Comparison of ENCODE assay signal across 14 mouse cellular contexts in the genomic region with DNA sequence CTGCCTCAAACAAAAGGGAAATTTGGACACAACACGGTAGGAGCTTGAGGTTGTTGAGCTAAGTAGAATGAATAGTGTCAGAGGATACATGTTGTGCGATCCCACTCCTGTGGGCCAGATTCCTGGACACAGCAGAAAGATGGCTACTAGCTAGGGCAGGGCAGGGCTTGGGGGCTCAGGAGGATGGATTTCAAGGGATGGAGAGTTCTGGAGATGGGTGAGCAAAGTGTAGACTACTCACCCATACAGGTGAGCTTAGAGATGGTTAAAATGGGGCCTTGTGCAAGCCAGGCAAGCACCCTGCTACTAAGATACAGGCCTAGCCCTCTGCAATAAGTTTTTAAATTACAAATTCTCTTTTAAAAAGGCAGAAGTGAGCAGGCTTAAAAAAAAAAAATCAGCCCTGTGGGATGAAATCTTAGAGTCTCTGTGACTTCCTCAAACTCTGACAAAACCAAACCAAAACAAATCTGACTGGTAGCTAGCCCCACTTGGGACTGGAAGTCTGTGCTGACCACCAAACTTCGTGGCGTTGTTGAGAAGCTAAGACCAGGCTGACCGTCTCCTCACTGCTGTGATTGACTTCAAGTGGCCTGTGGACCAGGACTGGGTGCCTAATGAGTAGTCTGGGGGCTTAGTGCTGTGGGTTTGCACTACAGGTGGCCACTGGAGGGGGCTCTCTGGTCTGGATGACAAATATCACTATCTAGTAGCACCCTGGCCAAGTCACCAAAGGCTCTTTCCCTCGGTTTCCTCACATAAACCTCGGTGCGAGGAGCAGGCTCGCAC. TPM values are rescaled to one million over a fixed set of nuclear protein-coding genes. Genes with fewer than 3 reads are reported as not detected.
DNase-seq lines count a peak whose midpoint lies in the region; ATAC-seq and TF ChIP-seq lines count a peak whose summit lies in the region.
"Had no signal": no experiment of that assay in that cellular context is flagged by ENCODE, and none has a peak within 500 bp of the region (broad histone marks: within the 10 kb centered on the region; RNA-seq: fewer than 3 reads in every experiment).

No protein-coding gene starts in this region.

- H3K27ac ChIP-seq in thymus, adult 2 months (ENCODE audit: control insufficient read depth, insufficient read depth, low read length) = peak overlapping the region; percentile 77
- H3K27ac ChIP-seq: heart, embryonic 13.5 days; hindbrain, embryonic 13.5 days; midbrain, embryonic 12.5 days had no signal

- TF ChIP-seq CTCF in thymus, adult 2 months (IDR thresholded peaks at IDR 0.05; ENCODE audit: borderline replicate concordance, control insufficient read depth, extremely low read depth, insufficient read depth, low read length, poor library complexity) = 0 out of 2 replicates have a peak, but pooled peaks have one; percentile 19

- no peak for ATAC-seq in CD4-positive, CD25-positive, alpha-beta regulatory T cell, adult 4 months
- ATAC-seq: Patski had no signal

- 64% methylated on average over 9 of the region's 9 CpGs for WGBS in thymus, adult 2 months

- peaks cover 35% of the 10 kb centered on the region for H3K4me1 ChIP-seq in thymus, adult 2 months (replicated peaks; ENCODE audit: control insufficient read depth, insufficient read depth, low read length)
- H3K4me1 ChIP-seq in megakaryocyte, embryonic 14.5 days = peaks cover 10% of the 10 kb centered on the region

- H3K27me3 ChIP-seq in thymus, adult 2 months (ENCODE audit: control insufficient read depth, insufficient read depth, low read length) = no peaks in the 10 kb centered on the region
- H3K27me3 ChIP-seq in megakaryocyte, embryonic 14.5 days (replicated peaks) = peaks cover 54% of the 10 kb centered on the region
- H3K27me3 ChIP-seq: hindbrain, embryonic 13.5 days; midbrain, embryonic 12.5 days; Patski had no signal

- H3K9me3 ChIP-seq in megakaryocyte, embryonic 14.5 days = no peaks in the 10 kb centered on the region
- H3K9me3 ChIP-seq: heart, embryonic 13.5 days; hindbrain, embryonic 13.5 days; midbrain, embryonic 12.5 days had no signal

- no peaks in the 10 kb centered on the region for H3K36me3 ChIP-seq in thymus, adult 2 months (ENCODE audit: control insufficient read depth, insufficient read depth, low read length)
- no peaks in the 10 kb centered on the region for H3K36me3 ChIP-seq in megakaryocyte, embryonic 14.5 days (replicated peaks; ENCODE audit: low read length)
- H3K36me3 ChIP-seq: heart, embryonic 13.5 days; hindbrain, embryonic 13.5 days; midbrain, embryonic 12.5 days had no signal

- no peak for TF ChIP-seq POLR2A in thymus, adult 2 months (IDR thresholded peaks at IDR 0.05; ENCODE audit: control insufficient read depth, extremely low read depth, insufficient read depth, low read length, poor library complexity)

- peak; percentile 59 for DNase-seq in CD4-positive, CD25-positive, alpha-beta regulatory T cell, adult 2 months (ENCODE audit: low read depth, low spot score)
- DNase-seq in thymus, adult 2 months = peak; percentile 34
- DNase-seq in thymus, adult 18-20 months = no peak
- peak; percentile 40 to 72 for DNase-seq in spleen, postnatal 4 days (ENCODE audit: low spot score in 2 of 2)
- no peak for DNase-seq in right cerebral cortex, adult 18-20 months
- no peak for DNase-seq in layer of hippocampus, postnatal 10 days (ENCODE audit: low spot score in 2 of 2)
- DNase-seq: adrenal gland, postnatal 25 days; cerebellum, adult 18-20 months had no signal

- peak overlapping the region; percentile 4; the same call in 1 of the 2 replicates for H3K4me3 ChIP-seq in thymus, adult 2 months (ENCODE audit: control insufficient read depth, insufficient read depth, low read length)
- peak overlapping the region; percentile 44 for H3K4me3 ChIP-seq in megakaryocyte, embryonic 14.5 days (replicated peaks)
- H3K4me3 ChIP-seq: heart, embryonic 13.5 days; hindbrain, embryonic 13.5 days; midbrain, embryonic 12.5 days had no signal

RNA-seq across cellular contexts. Expression of a gene that starts 1.3 kb away (rescaled TPM):
- polyA plus RNA-seq in CD4-positive, CD25-positive, alpha-beta regulatory T cell, adult 4 months (2017; shearing (Covaris generic)) = 10 to 100 TPM; 51.7 to 87.3 TPM
- polyA plus RNA-seq in thymus, adult 2 months (2012; rRNA removed) = 5.6 and 6.7 TPM in 2 replicates
- polyA plus RNA-seq in megakaryocyte, embryonic 14.5 days (2012; ENCODE audit: insufficient read depth, low replicate concordance) = 0.34 and 0.40 TPM in 2 replicates
- under 1 TPM; 0.16 to 0.22 TPM for total RNA-seq in layer of hippocampus, postnatal 10 days (2021)
- polyA plus RNA-seq: Patski had no signal

RNA-seq across cellular contexts. Expression of a gene that starts 40.9 kb away (rescaled TPM):
- 10 to 100 TPM; 76.4 to 77.5 TPM for polyA plus RNA-seq in CD4-positive, CD25-positive, alpha-beta regulatory T cell, adult 4 months (2017; shearing (Covaris generic))
- 11.4 and 13.4 TPM in 2 replicates for polyA plus RNA-seq in thymus, adult 2 months (2012; rRNA removed)
- polyA plus RNA-seq in megakaryocyte, embryonic 14.5 days (2012; ENCODE audit: insufficient read depth, low replicate concordance) = 0.63 and 3.8 TPM in 2 replicates
- 10 to 100 TPM; 34.0 to 38.9 TPM for total RNA-seq in layer of hippocampus, postnatal 10 days (2021)

RNA-seq across cellular contexts. Expression of a gene that starts 40.9 kb away (rescaled TPM):
- 10 to 100 TPM; 71.5 to 79.6 TPM for polyA plus RNA-seq in CD4-positive, CD25-positive, alpha-beta regulatory T cell, adult 4 months (2017; shearing (Covaris generic))
- polyA plus RNA-seq in thymus, adult 2 months (2012; rRNA removed) = 20.2 and 23.7 TPM in 2 replicates
- polyA plus RNA-seq in megakaryocyte, embryonic 14.5 days (2012; ENCODE audit: insufficient read depth, low replicate concordance) = 26.3 and 36.1 TPM in 2 replicates
- total RNA-seq in layer of hippocampus, postnatal 10 days (2021) = 10 to 100 TPM; 25.6 to 26.0 TPM

Comparison
In these comparisons a context has a peak if more than half of its experiments do, and no peak if none do; other contexts are left out.
1. DNase-seq: peak in CD4-positive, CD25-positive, alpha-beta regulatory T cell, adult 2 months (single experiment), thymus, adult 2 months (single experiment) and spleen, postnatal 4 days (2 of 2); none in thymus, adult 18-20 months (0 of 2), right cerebral cortex, adult 18-20 months (single experiment) and layer of hippocampus, postnatal 10 days (0 of 2).